Mouse (Mus musculus) embryonic facial prominence, embryonic 14.5 days (tissue): ENCODE results near the gene Morn2. TPM values are rescaled to one million over a fixed set of nuclear protein-coding genes. Genes with fewer than 3 reads are reported as not detected.

ENCODE experiments used
- ATAC-seq: fragments of 200-750 bp; cut with Nextera tagmentation; 2 replicates; pipeline ENCODE4 v1.8.0; 2017; ENCODE audit warnings: low read depth, moderate number of reproducible peaks, moderate TSS enrichment
- DNase-seq: peaks from one replicate; pipeline ENCODE4 v3.0.0-alpha.2; 2015; ENCODE audit warnings: low spot score
- H3K27ac ChIP-seq: fragments of 300-500 bp; sonication (generic); replicated peaks from 2 replicates; pipeline ENCODE4 v1.5.1; 2014; ENCODE audit warnings: low read depth, mild to moderate bottlenecking, low read length, moderate library complexity
- H3K27me3 ChIP-seq: fragments of 300-500 bp; sonication (generic); replicated peaks from 2 replicates; pipeline ENCODE4 v1.6.1; 2014; ENCODE audit warnings: low read length; ENCODE audit not compliant: control insufficient read depth, insufficient read depth
- H3K36me3 ChIP-seq: fragments of 300-500 bp; sonication (generic); 2 replicates; pipeline ENCODE4 v1.6.1; 2014; ENCODE audit warnings: low read length, mixed read lengths; ENCODE audit not compliant: control insufficient read depth, insufficient read depth
- H3K4me1 ChIP-seq: fragments of 300-500 bp; sonication (generic); 2 replicates; pipeline ENCODE4 v1.6.1; 2014; ENCODE audit warnings: antibody characterized with exemption, low read length; ENCODE audit not compliant: control insufficient read depth, insufficient read depth
- H3K4me2 ChIP-seq: fragments of 300-500 bp; sonication (generic); 2 replicates; pipeline ENCODE4 v1.6.1; 2014; ENCODE audit warnings: low read depth, mild to moderate bottlenecking, low read length, moderate library complexity, mixed read lengths
- H3K4me3 ChIP-seq: fragments of 300-500 bp; sonication (generic); 2 replicates; pipeline ENCODE4 v1.5.1; 2014; ENCODE audit warnings: low read depth, mild to moderate bottlenecking, low read length
- H3K9ac ChIP-seq: fragments of 300-500 bp; sonication (generic); 2 replicates; pipeline ENCODE4 v1.6.1; 2014; ENCODE audit warnings: low read depth, mild to moderate bottlenecking, low read length, moderate library complexity, mixed read lengths
- H3K9me3 ChIP-seq: fragments of 300-500 bp; sonication (generic); 2 replicates; pipeline ENCODE4 v1.6.1; 2016; ENCODE audit warnings: low read length; ENCODE audit not compliant: control insufficient read depth
- WGBS: fragments of 180-500 bp; shearing (Covaris S2); extraction: QIAGEN DNeasy Blood & Tissue Kit; methylation state at CpG from one replicate; pipeline ENCODE4 v1.1.7; 2014; 5-methylcytosine and 5-hydroxymethylcytosine counted together
- polyA plus RNA-seq: library from polyadenylated mRNA; unstranded; fragments of >200 nt; fragmentation: Nextera tagmentation; extraction: Ambion mirVana; gene quantifications from 2 replicates; pipeline ENCODE4 v1.2.1, GENCODE M21; 2014

Morn2 gene
- 26.7 and 27.9 TPM in 2 replicates for polyA plus RNA-seq

- WGBS = 1% methylated on average over 23 of the region's 35 CpGs
- ATAC-seq (peak; percentile 99), DNase-seq (peak; percentile 97)
- Histone ChIP-seq H3K9me3 (no peaks in the 10 kb centered on the region), H3K36me3 (no peaks in the 10 kb centered on the region), H3K27ac (peak within 1 kb of the TSS; percentile 84), H3K27me3 (no peaks in the 10 kb centered on the region), H3K4me3 (peak within 1 kb of the TSS; percentile 87), H3K9ac (peak within 1 kb of the TSS; percentile 87), H3K4me2 (peak within 1 kb of the TSS; percentile 70), H3K4me1 (peaks cover 7% of the 10 kb centered on the region; the same call in 1 of the 2 replicates)
Measured at GRCm38 (mm10) chr17:80290074-80290657, at the start of gene Morn2, which contains the start of gene Dhx57. Gene Morn2 (plus strand): TSS chr17:80290203. Gene Dhx57 (minus strand): TSS chr17:80290476.

- H3K4me1 ChIP-seq = no peaks in the 10 kb centered on the region
- no peak overlapping the region for H3K4me2 ChIP-seq
- no peak overlapping the region for H3K9ac ChIP-seq
- H3K4me3 ChIP-seq = no peak overlapping the region
- ATAC-seq = no peak
- no peaks in the 10 kb centered on the region for H3K27me3 ChIP-seq
- 92% methylated on average over 9 of the region's 9 CpGs for WGBS
- H3K9me3 ChIP-seq = no peaks in the 10 kb centered on the region
- H3K27ac ChIP-seq = no peak overlapping the region
- no peak for DNase-seq
- H3K36me3 ChIP-seq = peaks cover 93% of the 10 kb centered on the region
Measured at GRCm38 (mm10) chr17:80241594-80241993, 48.4 kb upstream of the Morn2 start.

GRCm38 (mm10) chr17:80243116-80243515 is 46.9 kb upstream of the Morn2 start:
- Histone ChIP-seq H3K4me3 (no peak overlapping the region), H3K9ac (no peak overlapping the region), H3K4me2 (no peak overlapping the region), H3K4me1 (no peaks in the 10 kb centered on the region), H3K36me3 (peaks cover 97% of the 10 kb centered on the region), H3K27ac (no peak overlapping the region), H3K27me3 (no peaks in the 10 kb centered on the region), H3K9me3 (no peaks in the 10 kb centered on the region)
- ATAC-seq (no peak), DNase-seq (no peak)
- 79% methylated on average over 13 of the region's 13 CpGs for WGBS

GRCm38 (mm10) chr17:80252757-80253525 is 37.1 kb upstream of the Morn2 start:
- H3K9me3 ChIP-seq = no peaks in the 10 kb centered on the region
- peaks cover 95% of the 10 kb centered on the region for H3K36me3 ChIP-seq
- no peak for DNase-seq
- WGBS = 95% methylated on average over 10 of the region's 13 CpGs
- no peaks in the 10 kb centered on the region for H3K27me3 ChIP-seq
- no peak overlapping the region for H3K27ac ChIP-seq
- H3K4me2 ChIP-seq = no peak overlapping the region
- H3K4me1 ChIP-seq = no peaks in the 10 kb centered on the region
- no peak for ATAC-seq
- H3K9ac ChIP-seq = no peak overlapping the region
- H3K4me3 ChIP-seq = no peak overlapping the region

GRCm38 (mm10) chr17:80254421-80254820 is 35.6 kb upstream of the Morn2 start:
- Histone ChIP-seq H3K4me2 (no peak overlapping the region), H3K27me3 (no peaks in the 10 kb centered on the region), H3K36me3 (peaks cover 97% of the 10 kb centered on the region), H3K27ac (no peak overlapping the region), H3K4me3 (no peak overlapping the region), H3K9me3 (no peaks in the 10 kb centered on the region), H3K4me1 (no peaks in the 10 kb centered on the region), H3K9ac (no peak overlapping the region)
- WGBS = 95% methylated on average over 5 of the region's 5 CpGs
- no peak for DNase-seq
- no peak for ATAC-seq

- Histone ChIP-seq H3K4me3 (no peak overlapping the region), H3K4me2 (no peak overlapping the region), H3K27me3 (no peaks in the 10 kb centered on the region), H3K27ac (no peak overlapping the region), H3K36me3 (peaks cover 96% of the 10 kb centered on the region), H3K9ac (no peak overlapping the region), H3K9me3 (no peaks in the 10 kb centered on the region), H3K4me1 (no peaks in the 10 kb centered on the region)
- 52% methylated on average over 13 of the region's 13 CpGs for WGBS
- ATAC-seq = peak; percentile 90
- peak; percentile 68 for DNase-seq
Measured at GRCm38 (mm10) chr17:80255208-80255607, 34.8 kb upstream of the Morn2 start.

GRCm38 (mm10) chr17:80267065-80267464 is 22.9 kb upstream of the Morn2 start:
- Histone ChIP-seq H3K4me1 (no peaks in the 10 kb centered on the region), H3K4me3 (no peak overlapping the region), H3K4me2 (no peak overlapping the region), H3K27me3 (no peaks in the 10 kb centered on the region), H3K27ac (no peak overlapping the region), H3K36me3 (peaks cover 94% of the 10 kb centered on the region), H3K9me3 (no peaks in the 10 kb centered on the region), H3K9ac (no peak overlapping the region)
- WGBS = 94% methylated on average over 4 of the region's 4 CpGs
- no peak for ATAC-seq
- DNase-seq = no peak

GRCm38 (mm10) chr17:80268151-80268550 is 21.9 kb upstream of the Morn2 start:
- 96% methylated on average over 3 of the region's 3 CpGs for WGBS
- H3K4me3 ChIP-seq = no peak overlapping the region
- H3K4me2 ChIP-seq = no peak overlapping the region
- H3K4me1 ChIP-seq = no peaks in the 10 kb centered on the region
- no peak overlapping the region for H3K27ac ChIP-seq
- no peak overlapping the region for H3K9ac ChIP-seq
- H3K9me3 ChIP-seq = no peaks in the 10 kb centered on the region
- H3K27me3 ChIP-seq = no peaks in the 10 kb centered on the region
- DNase-seq (no peak), ATAC-seq (no peak)
- H3K36me3 ChIP-seq = peaks cover 95% of the 10 kb centered on the region
